Mouse (Mus musculus) brain, embryonic 14.5 days (tissue): Measurements from ENCODE around the gene Col26a1. TPM values are rescaled to one million over a fixed set of nuclear protein-coding genes. Genes with fewer than 3 reads are reported as not detected.

ENCODE experiments used
- DNase-seq: peaks from one replicate; pipeline ENCODE4 v3.0.0-alpha.2; 2011; ENCODE audit warnings: low read depth
- CTCF ChIP-seq: fragments of 200-500 bp; IDR thresholded peaks from 2 replicates; pipeline ENCODE4 v1.5.1; 2012; ENCODE audit warnings: inconsistent platforms, mild to moderate bottlenecking, moderate library complexity, borderline replicate concordance; ENCODE audit not compliant: insufficient read depth, insufficient read length; ENCODE audit errors: extremely low read depth
- POLR2A ChIP-seq: fragments of 200-500 bp; IDR thresholded peaks from 2 replicates; pipeline ENCODE4 v1.6.1; 2012; ENCODE audit warnings: mild to moderate bottlenecking, inconsistent platforms, borderline replicate concordance; ENCODE audit not compliant: poor library complexity, insufficient read depth, insufficient read length, severe bottlenecking; ENCODE audit errors: extremely low read depth
- polyA plus RNA-seq: library from polyadenylated mRNA; depleted of rRNA; stranded (reverse); fragments of >200 nt; gene quantifications from 2 replicates; pipeline ENCODE4 v1.2.3, GENCODE M21; 2012

Gene Col26a1
- polyA plus RNA-seq, 1 experiment = 52.4 TPM

GRCm38 (mm10) chr5:136880101-136880500 lies 2.9 kb downstream of the Col26a1 start:
- no peak for DNase-seq
- TF ChIP-seq CTCF = no peak
- TF ChIP-seq POLR2A = no peak

DNA sequence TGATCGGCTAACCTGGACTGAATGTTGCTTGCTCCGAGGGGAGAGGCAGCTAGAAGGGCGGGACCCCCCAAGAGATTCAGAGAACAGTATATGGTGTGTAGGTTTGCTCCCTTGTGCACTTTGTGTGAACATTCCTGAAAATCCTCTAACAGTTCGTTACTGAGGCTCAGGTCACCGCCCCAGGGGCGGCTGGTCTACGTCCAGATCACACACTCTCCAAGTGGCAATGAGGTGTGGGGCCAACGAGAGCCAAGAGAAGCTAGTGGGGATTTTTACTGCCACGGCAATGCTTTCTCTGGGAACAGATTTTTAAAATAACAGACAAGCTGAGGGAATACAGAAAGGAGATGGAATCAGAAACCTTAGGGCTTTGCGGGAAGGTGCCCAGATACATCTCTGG lies 8.7 kb downstream of the Col26a1 start:
- no peak for TF ChIP-seq CTCF
- no peak for DNase-seq

GRCm38 (mm10) chr5:136872417-136872816 lies 10.6 kb downstream of the Col26a1 start:
- no peak for DNase-seq
- no peak for TF ChIP-seq CTCF
- TF ChIP-seq POLR2A = no peak

- TF ChIP-seq CTCF (no peak), POLR2A (no peak)
- no peak for DNase-seq
Measured at GRCm38 (mm10) chr5:136869451-136870114, 13.4 kb downstream of the Col26a1 start.

GRCm38 (mm10) chr5:136867706-136868105 lies 15.3 kb downstream of the Col26a1 start:
- no peak for DNase-seq

GRCm38 (mm10) chr5:136863961-136864674 lies 18.9 kb downstream of the Col26a1 start:
- TF ChIP-seq POLR2A = no peak
- TF ChIP-seq CTCF = no peak
- peak; percentile 84 for DNase-seq

More at GRCm38 (mm10) chr5:136867706-136868105, 15.3 kb downstream of the Col26a1 start:
- TF ChIP-seq CTCF (no peak), POLR2A (no peak)

GRCm38 (mm10) chr5:136863276-136863675 lies 19.7 kb downstream of the Col26a1 start:
- DNase-seq = peak; percentile 12
- TF ChIP-seq CTCF (no peak), POLR2A (no peak)

DNA sequence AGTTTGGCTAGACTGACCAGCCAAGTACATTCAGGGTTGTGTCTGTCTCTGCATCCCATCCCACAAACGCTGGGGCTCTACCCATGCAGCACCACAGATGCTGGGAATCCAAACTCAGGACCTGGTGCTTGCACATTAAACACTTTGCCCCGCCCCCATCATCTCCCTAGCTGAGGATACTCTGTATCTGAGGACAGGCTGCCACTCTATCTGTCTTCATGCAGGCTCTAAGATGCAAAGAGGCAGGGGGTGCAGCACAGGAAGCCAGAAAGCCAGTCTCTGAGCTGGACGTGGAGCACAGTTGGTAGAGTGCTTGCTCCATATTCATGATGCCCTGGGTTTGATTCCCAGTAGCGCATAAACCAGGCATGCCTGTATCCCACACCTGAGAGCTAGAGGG lies 20.2 kb downstream of the Col26a1 start:
- TF ChIP-seq POLR2A (no peak), CTCF (no peak)
- DNase-seq = no peak

- DNase-seq = peak; percentile 35
- no peak for TF ChIP-seq POLR2A
- TF ChIP-seq CTCF = no peak
Measured at GRCm38 (mm10) chr5:136861191-136861940, 21.6 kb downstream of the Col26a1 start.

DNA sequence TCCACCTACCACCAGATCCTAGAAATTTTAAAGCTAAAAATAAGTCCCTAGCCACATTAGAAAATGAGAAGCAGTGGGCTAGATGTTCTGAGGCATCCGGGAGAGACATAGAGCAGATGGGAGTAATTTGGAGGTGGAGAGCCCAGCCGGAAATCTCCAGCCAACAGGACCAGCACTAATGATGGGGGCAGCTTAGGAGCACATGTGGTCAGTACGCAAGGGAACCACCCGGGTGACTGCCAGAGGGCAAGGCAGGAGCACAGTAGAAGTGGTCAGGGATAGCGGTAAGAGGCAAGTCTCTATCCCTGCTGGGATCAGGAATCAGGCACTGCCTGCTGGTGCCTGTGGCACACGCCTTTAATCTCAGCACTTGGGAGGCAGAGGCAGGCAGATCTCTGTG lies 32.3 kb downstream of the Col26a1 start:
- DNase-seq = no peak
- TF ChIP-seq CTCF = no peak
- no peak for TF ChIP-seq POLR2A
